Mouse (Mus musculus): ENCODE data around the gene Nxf1. TPM values are rescaled to one million over a fixed set of nuclear protein-coding genes. Genes with fewer than 3 reads are reported as not detected.
A peak's percentile ranks its signal among the peaks of the same experiment; 100 is the strongest.

The Nxf1 gene
- polyA plus RNA-seq, 1 experiment = 121 TPM

DNA sequence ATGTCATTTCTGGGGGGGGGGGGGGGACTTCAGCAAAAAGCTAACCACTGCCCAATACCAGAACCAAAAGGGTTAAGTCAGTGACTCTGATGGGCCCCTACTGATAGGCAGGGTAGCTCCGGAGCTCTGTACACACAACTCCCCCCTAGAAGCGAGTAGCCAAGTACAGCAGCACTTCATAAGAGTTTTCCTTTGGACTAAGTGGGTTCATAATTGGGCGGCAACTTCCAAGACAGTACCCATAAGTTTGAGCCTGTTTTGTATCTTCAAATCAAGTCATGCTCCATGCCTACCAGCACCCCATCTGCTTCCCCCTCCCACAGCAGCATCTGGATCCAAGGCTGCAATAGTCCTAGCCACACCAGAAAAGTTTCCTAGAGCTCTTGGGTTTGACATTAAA, 1.2 kb upstream of the Nxf1 start:
- Histone ChIP-seq H3K4me3 (ENCODE audit: insufficient read depth, low read length) (no peak overlapping the region), H3K4me1 (ENCODE audit: control insufficient read depth, insufficient read depth, low read length) (peaks cover 3% of the 10 kb centered on the region), H3K27ac (ENCODE audit: insufficient read depth, low read length) (no peak overlapping the region)
- no peak for TF ChIP-seq CTCF (IDR thresholded peaks at IDR 0.05; ENCODE audit: extremely low read depth, insufficient read depth, low read length)
- no peak for TF ChIP-seq POLR2A (IDR thresholded peaks at IDR 0.05; ENCODE audit: extremely low read depth, insufficient read depth, low read length)

DNA sequence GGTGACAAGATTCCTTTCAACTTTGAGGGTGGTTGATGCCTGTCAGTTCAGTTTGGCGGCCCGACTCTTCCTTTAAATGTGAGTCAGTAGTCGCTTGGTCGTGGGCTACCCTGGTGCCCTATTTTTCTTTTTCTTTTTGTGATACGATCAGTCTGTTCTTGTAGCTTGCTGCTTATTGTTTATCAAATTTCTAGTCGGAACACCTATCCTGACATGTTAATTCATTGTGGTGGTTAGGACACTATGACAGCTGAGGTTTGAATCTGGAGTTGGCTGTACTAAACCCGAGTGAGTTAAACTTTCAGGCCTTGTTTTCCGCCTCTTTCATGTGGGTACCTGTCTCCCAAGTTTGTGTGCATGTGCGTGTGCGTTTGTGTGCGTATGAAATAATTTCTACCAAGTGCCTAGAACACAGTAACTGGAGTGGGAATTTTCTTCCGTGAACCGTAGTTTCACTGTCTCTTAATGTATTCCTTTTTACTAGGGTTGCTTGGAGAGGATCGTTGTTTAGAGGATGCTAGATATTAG, 662 bp downstream of the Nxf1 start:
- peak overlapping the region; percentile 90 for H3K4me3 ChIP-seq (ENCODE audit: insufficient read depth, low read length)
- H3K27ac ChIP-seq (ENCODE audit: insufficient read depth, low read length) = no peak overlapping the region
- H3K4me1 ChIP-seq (ENCODE audit: control insufficient read depth, insufficient read depth, low read length) = peaks cover 3% of the 10 kb centered on the region
- TF ChIP-seq POLR2A (IDR thresholded peaks at IDR 0.05; ENCODE audit: extremely low read depth, insufficient read depth, low read length) (no peak), CTCF (IDR thresholded peaks at IDR 0.05; ENCODE audit: extremely low read depth, insufficient read depth, low read length) (no peak)

DNA sequence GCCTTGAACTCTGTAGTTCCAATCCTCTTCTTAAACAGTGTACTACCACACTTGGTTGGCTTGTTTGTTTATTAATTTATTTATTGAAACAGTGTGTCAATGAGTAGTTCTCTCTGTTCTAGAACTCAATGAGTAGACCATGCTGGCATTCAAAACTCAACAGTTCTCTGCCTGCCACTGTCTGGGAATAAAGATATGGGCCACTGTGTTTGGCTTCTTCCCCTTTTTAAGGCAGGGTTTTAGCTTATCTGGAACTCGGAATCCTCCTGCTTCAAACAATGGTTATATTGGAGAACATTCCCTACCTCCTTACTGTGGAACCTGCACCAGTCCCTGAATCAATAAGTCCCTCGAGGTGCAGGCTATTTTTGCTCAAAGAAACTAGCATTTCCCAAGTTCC, 2.0 kb downstream of the Nxf1 start:
- Histone ChIP-seq H3K4me3 (ENCODE audit: insufficient read depth, low read length) (no peak overlapping the region), H3K27ac (ENCODE audit: insufficient read depth, low read length) (no peak overlapping the region)

DNA sequence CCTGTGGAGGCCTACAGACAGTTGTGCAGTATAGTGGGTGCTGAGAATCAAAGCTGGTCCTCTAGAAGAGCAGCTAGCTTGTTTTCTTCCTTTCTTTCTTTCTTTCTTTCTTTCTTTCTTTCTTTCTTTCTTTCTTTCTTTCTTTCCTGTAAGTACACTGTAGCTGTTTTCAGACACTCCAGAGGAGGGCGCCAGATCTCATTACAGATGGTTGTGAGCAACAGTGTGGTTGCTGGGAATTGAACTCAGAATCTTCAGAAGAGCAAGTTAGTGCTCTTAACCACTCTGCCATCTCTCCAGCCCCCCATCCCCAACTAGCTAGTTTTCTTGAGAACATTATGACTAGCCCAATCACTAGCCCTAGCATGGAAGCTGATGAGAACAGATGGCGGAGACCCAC, 3.9 kb downstream of the Nxf1 start:
- Histone ChIP-seq H3K4me1 (ENCODE audit: control insufficient read depth, insufficient read depth, low read length) (peaks cover 3% of the 10 kb centered on the region), H3K27ac (ENCODE audit: insufficient read depth, low read length) (no peak overlapping the region), H3K4me3 (ENCODE audit: insufficient read depth, low read length) (no peak overlapping the region)
- no peak for TF ChIP-seq POLR2A (IDR thresholded peaks at IDR 0.05; ENCODE audit: extremely low read depth, insufficient read depth, low read length)
- TF ChIP-seq CTCF (IDR thresholded peaks at IDR 0.05; ENCODE audit: extremely low read depth, insufficient read depth, low read length) = no peak

More for the DNA sequence above, 2.0 kb downstream of the Nxf1 start:
- H3K4me1 ChIP-seq (ENCODE audit: control insufficient read depth, insufficient read depth, low read length) = peaks cover 3% of the 10 kb centered on the region
- TF ChIP-seq CTCF (IDR thresholded peaks at IDR 0.05; ENCODE audit: extremely low read depth, insufficient read depth, low read length) (no peak), POLR2A (IDR thresholded peaks at IDR 0.05; ENCODE audit: extremely low read depth, insufficient read depth, low read length) (no peak)

DNA sequence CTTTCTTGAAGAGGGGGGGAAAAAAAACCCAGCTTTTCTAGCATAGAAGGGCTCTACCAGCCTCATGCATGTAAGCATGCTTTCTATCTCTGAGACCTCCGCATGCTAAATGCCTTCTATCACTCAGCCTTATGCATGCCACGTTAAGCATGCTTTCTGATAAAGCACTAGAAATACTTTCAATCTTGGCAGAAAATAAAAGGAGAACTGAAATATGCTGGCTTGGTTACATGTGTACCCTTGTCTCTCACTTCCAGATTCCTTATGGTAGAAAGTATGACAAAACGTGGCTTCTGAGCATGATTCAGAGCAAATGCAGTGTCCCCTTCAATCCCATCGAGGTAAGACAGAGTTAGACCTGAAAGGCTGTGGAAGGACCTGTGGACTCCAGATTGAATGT, 6.4 kb downstream of the Nxf1 start:
- no peaks in the 10 kb centered on the region; the same call in 1 of the 2 replicates for H3K4me1 ChIP-seq (ENCODE audit: control insufficient read depth, insufficient read depth, low read length)
- no peak overlapping the region for H3K4me3 ChIP-seq (ENCODE audit: insufficient read depth, low read length)
- no peak overlapping the region for H3K27ac ChIP-seq (ENCODE audit: insufficient read depth, low read length)
- TF ChIP-seq POLR2A (IDR thresholded peaks at IDR 0.05; ENCODE audit: extremely low read depth, insufficient read depth, low read length) (no peak), CTCF (IDR thresholded peaks at IDR 0.05; ENCODE audit: extremely low read depth, insufficient read depth, low read length) (no peak)

- Histone ChIP-seq H3K27ac (ENCODE audit: insufficient read depth, low read length) (no peak overlapping the region), H3K4me1 (ENCODE audit: control insufficient read depth, insufficient read depth, low read length) (no peaks in the 10 kb centered on the region), H3K4me3 (ENCODE audit: insufficient read depth, low read length) (no peak overlapping the region)
- TF ChIP-seq CTCF (IDR thresholded peaks at IDR 0.05; ENCODE audit: extremely low read depth, insufficient read depth, low read length) (no peak), POLR2A (IDR thresholded peaks at IDR 0.05; ENCODE audit: extremely low read depth, insufficient read depth, low read length) (no peak)
Measured at GRCm38 (mm10) chr19:8765562-8765961, 8.7 kb downstream of the Nxf1 start.

GRCm38 (mm10) chr19:8770567-8771270, 13.8 kb downstream of the Nxf1 start, which contains the start of gene Tmem223:
TSS of gene Tmem223 (plus strand) at chr19:8770996.
- H3K4me1 ChIP-seq (ENCODE audit: control insufficient read depth, insufficient read depth, low read length) = peaks cover 6% of the 10 kb centered on the region; the same call in 1 of the 2 replicates
- H3K27ac ChIP-seq (ENCODE audit: insufficient read depth, low read length) = peak within 1 kb of the TSS; percentile 70
- H3K4me3 ChIP-seq (ENCODE audit: insufficient read depth, low read length) = peak within 1 kb of the TSS; percentile 70
- peak; percentile 88 for TF ChIP-seq POLR2A (IDR thresholded peaks at IDR 0.05; ENCODE audit: extremely low read depth, insufficient read depth, low read length)
- no peak for TF ChIP-seq CTCF (IDR thresholded peaks at IDR 0.05; ENCODE audit: extremely low read depth, insufficient read depth, low read length)

GRCm38 (mm10) chr19:8772996-8773395, 16.1 kb downstream of the Nxf1 start:
- no peak for TF ChIP-seq POLR2A (IDR thresholded peaks at IDR 0.05; ENCODE audit: extremely low read depth, insufficient read depth, low read length)
- TF ChIP-seq CTCF (IDR thresholded peaks at IDR 0.05; ENCODE audit: extremely low read depth, insufficient read depth, low read length) = no peak
- peaks cover 6% of the 10 kb centered on the region; the same call in 1 of the 2 replicates for H3K4me1 ChIP-seq (ENCODE audit: control insufficient read depth, insufficient read depth, low read length)
- peak overlapping the region; percentile 84; the same call in 1 of the 2 replicates for H3K4me3 ChIP-seq (ENCODE audit: insufficient read depth, low read length)
- H3K27ac ChIP-seq (ENCODE audit: insufficient read depth, low read length) = no peak overlapping the region

- Histone ChIP-seq H3K4me1 (ENCODE audit: control insufficient read depth, insufficient read depth, low read length) (peaks cover 6% of the 10 kb centered on the region; the same call in 1 of the 2 replicates), H3K27ac (ENCODE audit: insufficient read depth, low read length) (no peak overlapping the region), H3K4me3 (ENCODE audit: insufficient read depth, low read length) (peak overlapping the region; percentile 84; the same call in 1 of the 2 replicates)
- TF ChIP-seq CTCF (IDR thresholded peaks at IDR 0.05; ENCODE audit: extremely low read depth, insufficient read depth, low read length) = no peak
- no peak for TF ChIP-seq POLR2A (IDR thresholded peaks at IDR 0.05; ENCODE audit: extremely low read depth, insufficient read depth, low read length)
Measured at GRCm38 (mm10) chr19:8773409-8773808, 16.5 kb downstream of the Nxf1 start.
